Mouse (Mus musculus) intestine, postnatal 0 days (tissue): ENCODE measurements around the gene Eno1. TPM values are rescaled to one million over a fixed set of nuclear protein-coding genes. Genes with fewer than 3 reads are reported as not detected.
A peak's percentile ranks its signal among the peaks of the same experiment; 100 is the strongest.

ENCODE experiments used
- ATAC-seq: fragments of 200-750 bp; cut with Nextera tagmentation; 2 replicates; pipeline ENCODE4 v1.8.0; 2017; ENCODE audit warnings: mild to moderate bottlenecking, moderate TSS enrichment, moderate library complexity
- H3K27ac ChIP-seq: fragments of 300-500 bp; sonication (generic); 2 replicates; pipeline ENCODE4 v1.5.1; 2014; ENCODE audit warnings: mild to moderate bottlenecking, low read depth, low read length, moderate library complexity
- H3K27me3 ChIP-seq: fragments of 300-500 bp; sonication (generic); replicated peaks from 2 replicates; pipeline ENCODE4 v1.6.1; 2014; ENCODE audit warnings: low read length, mixed read lengths; ENCODE audit not compliant: control insufficient read depth, insufficient read depth
- H3K36me3 ChIP-seq: fragments of 300-500 bp; sonication (generic); 2 replicates; pipeline ENCODE4 v1.6.1; 2014; ENCODE audit warnings: mild to moderate bottlenecking, moderate library complexity; ENCODE audit not compliant: control insufficient read depth, insufficient read depth
- H3K4me1 ChIP-seq: fragments of 300-500 bp; sonication (generic); replicated peaks from 2 replicates; pipeline ENCODE4 v1.6.1; 2014; ENCODE audit warnings: antibody characterized with exemption, low read length, mixed read lengths; ENCODE audit not compliant: control insufficient read depth, insufficient read depth
- H3K4me2 ChIP-seq: fragments of 300-500 bp; sonication (generic); replicated peaks from 2 replicates; pipeline ENCODE4 v1.6.1; 2014; ENCODE audit warnings: low read depth, mild to moderate bottlenecking, moderate library complexity
- H3K4me3 ChIP-seq: fragments of 300-500 bp; sonication (generic); 2 replicates; pipeline ENCODE4 v1.5.1; 2014; ENCODE audit warnings: low read depth, low read length
- H3K9ac ChIP-seq: fragments of 300-500 bp; sonication (generic); 2 replicates; pipeline ENCODE4 v1.6.1; 2014; ENCODE audit warnings: mild to moderate bottlenecking, low read depth, low read length
- H3K9me3 ChIP-seq: fragments of 300-500 bp; sonication (generic); 2 replicates; pipeline ENCODE4 v1.6.1; 2016; ENCODE audit warnings: mixed run types; ENCODE audit not compliant: control insufficient read depth
- CTCF ChIP-seq: sonication (generic); IDR thresholded peaks from 2 replicates; pipeline ENCODE4 v1.5.1; 2016; ENCODE audit warnings: low read depth, mild to moderate bottlenecking, control low read depth, antibody characterized with exemption, moderate library complexity
- WGBS: fragments of 180-500 bp; shearing (Covaris S2); extraction: QIAGEN DNeasy Blood & Tissue Kit; methylation state at CpG from one replicate; pipeline ENCODE4 v1.1.7; 2014; 5-methylcytosine and 5-hydroxymethylcytosine counted together
- polyA plus RNA-seq: library from polyadenylated mRNA; unstranded; fragments of >200 nt; fragmentation: Nextera tagmentation; extraction: Ambion mirVana; gene quantifications from 2 replicates; pipeline ENCODE4 v1.2.1, GENCODE M21; 2015

Gene Eno1
- polyA plus RNA-seq, 1 experiment from 2014 or later, result 733 TPM

DNA sequence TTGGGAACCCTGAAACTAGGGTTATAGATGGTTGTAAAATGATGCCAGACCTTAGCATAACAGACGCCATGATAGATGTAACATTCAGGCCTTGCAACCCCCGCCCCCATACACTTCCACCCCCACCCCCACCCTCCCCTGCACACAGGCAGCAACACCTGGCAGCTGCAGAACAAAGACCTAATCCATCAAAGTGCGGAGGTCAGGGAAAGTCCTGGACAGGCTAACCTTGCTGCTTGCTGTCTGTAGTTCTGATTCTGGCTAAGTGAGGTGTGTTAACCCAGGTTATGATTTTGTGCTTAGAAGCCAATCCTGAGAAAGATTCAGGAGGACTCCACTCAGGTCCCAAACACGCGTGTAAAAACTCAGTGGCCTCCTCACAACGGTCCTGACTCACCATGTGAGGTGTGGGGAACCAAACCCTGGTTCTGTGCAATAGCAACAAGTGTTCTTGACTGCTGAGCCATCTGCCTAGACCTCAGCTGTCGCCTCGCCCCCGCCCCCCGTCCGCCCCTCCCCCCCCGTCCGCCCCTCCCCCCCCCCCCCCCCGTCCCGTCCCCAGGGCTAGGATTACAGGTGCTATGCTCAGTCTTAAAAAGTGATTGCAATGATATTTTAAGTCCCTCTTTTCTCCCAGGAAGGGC lies 6.7 kb upstream of the Eno1 start:
- Histone ChIP-seq H3K4me2 (no peak overlapping the region), H3K9me3 (no peaks in the 10 kb centered on the region), H3K4me1 (no peaks in the 10 kb centered on the region), H3K36me3 (no peaks in the 10 kb centered on the region), H3K4me3 (no peak overlapping the region), H3K9ac (no peak overlapping the region), H3K27ac (no peak overlapping the region), H3K27me3 (no peaks in the 10 kb centered on the region)
- WGBS, result 52% methylated on average over 11 of the region's 15 CpGs
- no peak for TF ChIP-seq CTCF
- ATAC-seq, result no peak

DNA sequence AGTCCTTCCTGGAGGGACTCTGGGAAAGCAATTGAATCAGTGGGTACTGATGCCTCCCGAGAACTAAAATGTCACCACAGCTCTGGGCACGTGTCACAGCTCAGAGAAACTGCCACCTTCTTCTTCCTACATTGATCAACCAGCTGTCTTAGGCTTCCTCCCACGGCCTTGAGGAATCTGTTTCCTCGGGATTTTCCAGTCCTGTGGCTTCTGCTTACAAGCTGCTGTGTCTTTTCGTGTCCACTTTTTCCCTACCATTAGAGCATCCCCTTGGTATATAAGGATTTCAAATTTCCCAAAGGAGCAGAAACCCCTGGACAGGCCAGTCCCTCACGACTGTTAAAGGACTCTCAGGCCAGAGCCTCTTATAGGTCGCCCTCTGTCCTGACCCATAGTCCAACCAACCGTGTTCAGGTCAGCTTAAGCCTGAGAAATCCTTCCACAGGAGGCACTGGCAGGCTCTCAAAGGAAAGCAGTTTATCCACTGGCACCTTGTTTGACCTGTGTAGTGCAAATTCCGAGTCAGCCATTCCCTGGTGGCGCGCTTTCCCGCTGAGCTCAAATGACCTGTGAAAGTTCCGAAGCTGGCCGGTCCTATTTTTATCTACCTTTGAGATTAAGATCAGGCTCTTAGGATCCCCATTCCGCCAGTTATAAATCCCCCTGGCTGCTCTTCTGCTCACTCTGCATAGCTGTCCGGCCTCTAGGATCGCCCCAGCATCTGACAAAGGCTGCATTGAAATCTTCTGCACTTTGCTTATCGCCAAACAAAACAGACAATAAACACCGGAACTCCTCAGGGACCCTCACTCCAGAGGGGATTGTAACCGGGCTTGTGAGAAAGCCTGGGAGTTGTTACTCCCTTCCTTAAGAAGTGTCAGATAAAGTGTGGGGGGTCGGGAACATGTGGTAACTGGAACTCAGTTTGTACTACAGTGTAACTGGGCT lies 5.8 kb upstream of the Eno1 start:
- H3K4me2 ChIP-seq, result no peak overlapping the region
- ATAC-seq, result no peak
- 45% methylated on average over 21 of the region's 21 CpGs for WGBS
- no peaks in the 10 kb centered on the region for H3K27me3 ChIP-seq
- H3K36me3 ChIP-seq, result no peaks in the 10 kb centered on the region
- H3K9ac ChIP-seq, result no peak overlapping the region
- no peak overlapping the region for H3K4me3 ChIP-seq
- H3K4me1 ChIP-seq, result no peaks in the 10 kb centered on the region
- no peak for TF ChIP-seq CTCF
- H3K9me3 ChIP-seq, result no peaks in the 10 kb centered on the region
- H3K27ac ChIP-seq, result no peak overlapping the region

DNA sequence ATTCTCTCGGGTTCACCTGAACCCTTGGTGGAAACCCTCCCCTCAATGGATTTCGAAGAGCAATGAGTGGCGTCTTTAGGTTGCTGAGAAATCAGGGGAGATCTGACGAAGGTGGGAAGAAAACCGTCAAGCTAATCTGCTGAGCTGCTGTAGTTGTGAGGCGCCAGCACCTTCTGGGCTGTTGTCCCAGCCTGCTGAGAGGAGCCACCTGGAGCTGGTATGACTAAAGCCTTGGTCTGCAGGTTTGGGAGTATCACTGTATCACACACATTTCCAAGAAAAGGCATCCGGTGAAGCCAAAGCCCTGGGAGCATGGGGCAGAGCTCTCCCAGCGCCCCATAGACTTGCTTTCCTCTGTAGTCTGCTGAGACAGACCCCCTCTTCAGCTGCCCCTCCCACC lies 4.7 kb upstream of the Eno1 start:
- 75% methylated on average over 8 of the region's 8 CpGs for WGBS
- H3K4me1 ChIP-seq, result no peaks in the 10 kb centered on the region
- no peak overlapping the region for H3K4me2 ChIP-seq
- no peak overlapping the region for H3K9ac ChIP-seq
- H3K27me3 ChIP-seq, result no peaks in the 10 kb centered on the region
- ATAC-seq, result no peak
- H3K4me3 ChIP-seq, result no peak overlapping the region
- TF ChIP-seq CTCF, result no peak
- H3K27ac ChIP-seq, result no peak overlapping the region
- H3K36me3 ChIP-seq, result no peaks in the 10 kb centered on the region
- H3K9me3 ChIP-seq, result no peaks in the 10 kb centered on the region

DNA sequence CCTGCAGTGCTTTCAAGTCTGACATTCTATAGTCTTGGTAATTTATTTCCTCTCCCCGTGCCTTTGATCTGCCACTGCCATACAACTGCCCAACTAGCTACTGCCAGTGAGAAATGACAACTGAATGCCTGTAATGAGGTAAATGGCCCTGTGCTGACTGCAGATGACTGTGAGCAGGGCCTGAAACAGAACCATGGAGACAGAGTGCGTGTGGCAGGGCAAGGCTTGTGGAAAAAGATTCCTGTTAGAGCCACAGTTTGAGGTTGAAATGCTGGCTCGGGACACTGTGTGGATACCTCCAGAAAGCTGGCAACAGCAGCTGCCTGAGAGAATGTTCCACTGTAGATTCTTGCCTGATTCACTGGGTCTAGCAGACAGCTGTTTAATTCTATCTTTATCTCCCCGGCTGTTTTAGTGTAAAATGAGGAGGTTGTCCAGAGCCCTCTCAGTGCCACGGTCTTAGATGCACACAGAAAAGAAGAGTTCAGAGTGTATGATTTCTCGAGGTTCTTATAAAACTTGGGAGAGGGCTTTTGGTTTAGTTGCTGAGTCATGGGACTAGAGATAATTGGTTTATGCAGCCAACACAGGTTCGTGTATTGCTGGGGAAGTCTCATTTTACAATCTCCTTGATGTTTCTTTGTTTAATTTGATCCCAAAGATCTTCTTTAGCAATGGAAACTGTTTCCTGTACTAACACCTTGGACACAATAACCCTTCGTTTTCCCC lies 1.8 kb upstream of the Eno1 start:
- Histone ChIP-seq H3K27ac (no peak overlapping the region), H3K36me3 (no peaks in the 10 kb centered on the region), H3K4me2 (no peak overlapping the region), H3K4me1 (0 out of 2 replicates have a peak, but pooled peaks cover 8% of the 10 kb centered on the region), H3K9ac (no peak overlapping the region), H3K4me3 (no peak overlapping the region), H3K27me3 (no peaks in the 10 kb centered on the region), H3K9me3 (no peaks in the 10 kb centered on the region)
- ATAC-seq, result no peak
- 55% methylated on average over 8 of the region's 8 CpGs for WGBS
- TF ChIP-seq CTCF, result no peak

DNA sequence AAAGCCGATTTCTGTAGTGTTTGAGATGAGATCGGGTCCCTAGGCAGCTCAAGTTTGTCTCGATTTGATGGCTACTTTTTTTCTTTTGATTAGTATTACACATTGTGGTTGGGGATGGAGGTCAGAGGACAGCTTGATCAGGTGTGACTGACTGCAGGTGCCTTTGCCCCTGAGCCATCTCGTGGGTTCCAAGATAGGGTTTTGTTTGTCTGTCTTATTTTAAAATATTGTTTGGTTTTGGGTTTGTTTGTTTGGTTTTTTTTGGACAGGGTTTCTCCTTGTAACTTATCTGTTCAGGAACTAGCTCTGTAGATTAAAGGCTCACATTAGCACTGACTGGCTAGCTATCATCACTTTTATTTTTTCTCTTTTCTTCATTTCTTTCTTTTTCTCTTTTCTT lies 936 bp upstream of the Eno1 start:
- H3K9me3 ChIP-seq, result no peaks in the 10 kb centered on the region
- no peak for TF ChIP-seq CTCF
- H3K4me2 ChIP-seq, result no peak overlapping the region
- WGBS, result 84% methylated on average over 4 of the region's 4 CpGs
- no peaks in the 10 kb centered on the region for H3K27me3 ChIP-seq
- 0 out of 2 replicates have a peak, but pooled peaks cover 3% of the 10 kb centered on the region for H3K36me3 ChIP-seq
- H3K27ac ChIP-seq, result no peak overlapping the region
- no peak for ATAC-seq
- no peak overlapping the region for H3K4me3 ChIP-seq
- 0 out of 2 replicates have a peak, but pooled peaks cover 8% of the 10 kb centered on the region for H3K4me1 ChIP-seq
- no peak overlapping the region for H3K9ac ChIP-seq

DNA sequence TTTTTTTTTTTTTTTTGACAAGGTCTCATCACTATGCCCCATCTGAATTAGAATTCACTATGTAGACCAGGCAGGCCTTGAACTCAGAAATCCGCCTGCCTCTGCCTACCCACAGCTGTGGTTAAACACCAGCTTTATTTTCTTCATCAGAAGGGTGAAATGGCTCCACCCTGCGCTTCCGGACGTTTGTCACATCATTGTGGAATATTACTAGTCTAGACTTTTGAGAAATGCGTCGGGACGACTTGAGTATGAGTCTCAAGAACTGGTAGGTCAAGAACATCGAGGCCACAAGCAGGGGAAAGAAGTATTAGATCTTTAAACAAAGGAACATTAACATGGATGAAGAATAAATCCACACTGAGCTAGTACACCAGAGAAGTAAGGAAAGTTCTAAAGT lies 490 bp upstream of the Eno1 start:
- whole genome bisulfite sequencing, result 75% methylated on average over 8 of the region's 8 CpGs
- H3K9ac ChIP-seq, result peak overlapping the region; percentile 76; the same call in 1 of the 2 replicates
- 0 out of 2 replicates have a peak, but pooled peaks cover 8% of the 10 kb centered on the region for H3K4me1 ChIP-seq

More for the DNA sequence above, 490 bp upstream of the Eno1 start:
- Histone ChIP-seq H3K9me3 (no peaks in the 10 kb centered on the region), H3K27ac (peak overlapping the region; percentile 93), H3K27me3 (no peaks in the 10 kb centered on the region), H3K4me3 (peak overlapping the region; percentile 80), H3K36me3 (peaks cover 6% of the 10 kb centered on the region), H3K4me2 (peak overlapping the region; percentile 93)
- no peak for TF ChIP-seq CTCF
- ATAC-seq, result no peak
